Mouse (Mus musculus) lung, postnatal 10 days (tissue): ENCODE measurements around the gene Zfp428.

Experiments
- DNase-seq: peaks from one replicate; pipeline ENCODE4 v3.0.0; 2021

Gene Zfp428

DNA sequence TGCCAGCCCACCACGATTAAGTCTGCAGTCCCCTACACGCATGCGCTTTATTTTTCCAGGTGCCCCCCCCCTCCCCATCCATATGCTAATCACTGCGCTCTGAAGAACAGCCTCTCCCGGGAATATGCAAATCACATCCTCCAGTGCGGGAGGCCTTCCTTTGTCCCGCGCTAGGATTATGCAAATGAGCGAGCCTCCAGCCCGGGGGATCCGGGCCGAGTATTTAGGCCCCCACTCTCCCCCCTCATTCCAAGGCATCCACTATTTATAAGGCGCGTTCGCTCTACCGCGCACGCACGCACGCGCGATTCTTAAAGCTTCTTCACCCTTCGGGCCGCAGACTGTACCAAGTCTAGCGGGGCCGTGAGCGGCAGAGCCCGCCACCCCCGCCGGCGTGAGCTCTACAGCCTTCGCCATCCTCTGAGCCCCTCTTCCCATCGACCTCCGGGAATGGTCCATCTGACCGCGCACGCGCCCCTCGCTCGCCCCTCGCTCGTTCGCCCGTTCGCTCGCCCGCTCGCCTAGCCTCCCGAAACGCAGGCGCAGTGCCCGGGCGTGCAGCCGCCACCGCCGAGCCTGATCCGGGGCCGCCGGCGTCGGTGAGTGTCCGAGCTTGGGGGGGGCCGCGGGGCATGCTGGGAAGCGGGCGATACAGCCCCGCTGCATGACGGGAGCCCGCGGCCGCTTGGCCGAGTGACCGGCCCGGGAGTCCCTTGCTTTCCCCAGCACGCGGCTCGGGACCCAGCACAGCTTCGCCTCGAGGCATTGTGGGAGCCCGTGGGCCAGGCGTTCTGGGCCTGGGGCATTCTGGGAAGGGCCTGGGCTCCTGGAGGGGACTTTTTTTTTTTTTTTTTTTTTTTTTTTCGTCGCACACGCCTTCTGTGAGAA is at the start of gene Zfp428:
Gene Zfp428, plus strand, starts transcription at position 169 of the 888 bp plus-strand sequence.
- peak; percentile 92 for DNase-seq

DNA sequence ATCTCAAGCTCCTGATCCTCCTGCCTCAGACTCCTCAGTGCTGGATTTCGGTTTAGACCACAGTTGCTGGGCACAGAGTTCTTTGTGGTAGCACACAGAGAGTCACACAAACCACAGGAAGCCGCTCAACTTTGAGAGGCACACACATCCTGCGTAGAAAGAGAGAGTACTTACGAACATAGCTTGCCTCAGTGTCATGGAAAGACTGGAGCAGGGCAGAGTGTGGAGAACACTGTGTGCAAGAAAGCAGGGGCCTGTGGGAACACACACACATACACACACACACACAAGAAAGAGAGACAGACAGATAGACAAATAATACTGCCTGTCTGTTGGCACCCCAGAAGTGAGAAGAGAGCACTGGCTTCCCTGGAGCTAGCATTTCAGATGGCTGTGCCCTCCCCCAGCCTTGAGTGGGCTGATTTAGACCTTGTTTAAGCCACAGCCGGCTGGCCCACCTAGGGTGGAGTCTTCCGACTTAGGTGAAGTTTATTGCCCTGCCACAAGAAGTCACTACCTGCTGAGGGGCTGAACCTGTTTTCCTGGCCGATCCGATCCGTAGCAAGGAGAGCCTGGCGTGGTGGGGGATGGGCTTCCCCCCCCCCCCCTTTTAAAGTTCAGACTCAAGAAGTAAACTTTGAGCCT is 49.0 kb upstream of the Zfp428 start:
- no peak for DNase-seq

- no peak for DNase-seq
Measured at GRCm38 (mm10) chr7:24459440-24459839, 47.4 kb upstream of the Zfp428 start.

GRCm38 (mm10) chr7:24459843-24460242 is 47.0 kb upstream of the Zfp428 start:
- DNase-seq = peak; percentile 73

DNA sequence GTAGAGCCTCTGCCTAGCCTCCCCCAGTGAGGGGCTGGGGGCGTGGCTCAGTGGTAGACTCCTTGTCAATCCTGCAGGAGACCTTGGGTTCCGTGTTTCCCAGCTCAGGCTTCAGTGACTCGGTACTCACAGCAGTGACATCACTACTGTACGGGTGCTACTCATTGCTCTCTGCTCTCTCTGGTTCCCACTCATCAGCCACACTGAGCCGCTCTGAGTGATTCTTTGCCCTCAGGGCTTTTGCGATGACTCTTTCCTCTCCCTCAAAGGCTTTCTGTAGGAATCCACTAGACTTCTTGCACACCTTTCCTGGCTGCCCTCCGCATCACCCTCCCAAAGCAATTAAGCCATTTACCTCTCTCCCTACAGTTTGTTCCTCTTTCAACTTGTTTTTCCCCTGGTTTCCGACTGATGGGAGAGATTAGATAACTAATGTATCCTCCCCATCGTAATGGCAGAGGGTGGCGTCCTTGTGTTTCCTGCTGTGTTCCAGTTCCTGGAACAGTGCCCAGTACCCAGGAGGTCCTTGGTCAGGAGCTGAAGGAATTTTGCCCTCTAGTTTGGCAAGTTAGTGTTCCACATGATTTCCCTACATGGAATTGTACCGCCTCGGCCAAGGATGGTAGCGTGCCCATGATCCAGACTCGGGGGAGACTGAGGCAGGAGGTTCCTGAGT is 45.3 kb upstream of the Zfp428 start:
- peak; percentile 79 for DNase-seq

DNA sequence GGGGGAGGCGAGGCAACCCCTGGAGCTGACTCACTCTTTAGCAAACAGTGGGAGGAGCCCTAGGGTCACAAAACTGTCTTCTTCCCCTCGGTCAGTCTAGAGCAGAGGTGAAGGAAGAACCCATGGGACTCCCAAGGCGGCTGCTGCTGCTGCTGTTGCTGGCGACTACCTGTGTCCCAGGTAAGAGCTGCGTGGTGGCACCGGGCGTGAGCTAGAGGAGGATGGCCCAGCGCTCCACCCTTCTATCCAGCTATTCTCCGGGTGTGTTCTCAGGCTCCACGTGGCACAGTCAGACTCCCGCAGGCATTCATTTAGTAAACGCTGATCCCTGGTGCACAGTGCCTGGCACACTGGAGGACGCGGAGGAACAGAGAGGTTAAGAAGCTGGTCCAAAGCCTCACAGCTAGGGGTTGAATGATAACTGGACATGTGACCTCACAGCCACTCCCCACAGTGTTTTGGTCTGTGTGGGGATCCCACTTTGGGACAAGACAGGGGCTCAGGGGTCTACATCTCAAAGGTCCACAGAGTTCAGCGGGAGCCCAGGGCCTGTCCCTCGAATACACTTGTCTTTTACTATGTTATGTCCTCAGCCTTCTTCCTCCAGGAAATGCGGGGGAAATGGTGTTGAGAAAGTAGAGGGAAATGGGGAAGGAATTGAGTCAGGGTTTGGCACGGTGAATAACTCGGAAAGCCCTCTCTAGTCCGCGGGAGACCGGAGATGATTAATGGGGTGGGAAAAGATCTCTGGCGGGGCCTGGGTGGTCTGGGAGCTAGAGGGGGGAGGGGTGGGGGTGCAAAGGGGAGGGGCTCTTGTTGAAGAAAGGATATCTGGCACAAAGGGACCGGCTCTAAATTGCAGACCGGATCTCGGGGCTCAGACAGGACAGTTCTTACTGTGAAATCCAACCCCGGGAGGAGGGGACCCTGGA is 44.2 kb upstream of the Zfp428 start, which contains the start of gene Plaur:
Gene Plaur, plus strand, starts transcription at position 97 of the 932 bp plus-strand sequence.
- DNase-seq = peak; percentile 82

DNA sequence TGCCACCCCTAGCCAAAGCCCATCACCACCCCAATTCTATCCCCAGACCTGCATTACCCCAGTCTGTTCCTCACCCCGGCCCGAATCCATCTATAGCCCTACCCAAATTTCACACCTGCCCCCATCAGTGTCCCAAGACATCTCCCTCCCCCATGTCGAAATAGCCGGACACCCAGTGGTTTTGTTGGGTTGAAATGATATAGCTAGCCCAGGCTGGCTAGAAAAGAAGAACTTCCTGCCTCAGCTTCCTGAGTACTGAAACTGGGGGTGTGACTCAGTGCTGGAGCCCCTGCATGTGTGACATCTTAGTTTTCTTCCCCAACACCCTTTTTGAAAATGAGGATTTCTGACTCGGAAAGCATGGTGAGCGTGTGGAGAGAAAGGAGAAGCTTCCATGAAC is 40.0 kb upstream of the Zfp428 start:
- no peak for DNase-seq

DNA sequence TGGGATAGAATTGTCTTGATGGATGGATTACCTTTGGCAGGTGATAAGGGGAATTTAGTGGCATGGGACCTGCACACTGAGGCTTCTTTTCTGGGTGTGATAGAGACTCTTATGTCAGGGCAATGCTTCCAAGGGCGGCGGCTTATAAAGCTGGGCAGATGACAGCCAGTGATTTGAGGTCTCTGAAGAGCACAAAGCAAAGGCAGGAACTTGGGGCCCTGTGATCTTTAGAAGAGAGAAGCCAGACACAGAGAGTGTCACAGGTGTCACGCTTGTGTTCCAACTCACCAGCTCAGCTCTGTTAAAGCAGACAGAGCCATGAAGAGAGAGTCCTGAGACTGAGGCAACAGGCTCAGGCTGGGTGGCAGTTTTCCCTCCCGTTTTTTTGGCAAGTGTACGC is 38.9 kb upstream of the Zfp428 start:
- DNase-seq = no peak

DNA sequence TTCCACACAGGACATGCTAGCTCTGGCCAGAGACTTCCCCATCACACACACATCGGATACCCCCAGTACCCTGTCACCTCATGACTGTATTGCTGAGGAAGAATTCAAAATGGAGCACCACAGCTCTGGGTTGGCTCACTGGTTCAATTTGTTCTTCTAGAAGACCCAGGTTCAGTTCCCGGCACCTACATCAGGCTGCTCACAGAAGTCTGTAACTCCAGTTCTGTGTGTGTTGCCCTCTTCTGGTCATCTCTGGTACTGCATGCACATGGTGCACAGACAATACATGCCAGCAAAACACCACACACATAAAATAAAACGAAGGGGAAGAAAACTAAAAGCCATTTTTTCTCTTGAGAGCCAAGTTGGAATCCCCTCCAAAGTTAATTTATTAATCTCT is 37.7 kb upstream of the Zfp428 start:
- DNase-seq = peak; percentile 38

- DNase-seq = no peak
Measured at GRCm38 (mm10) chr7:24470356-24470755, 36.5 kb upstream of the Zfp428 start.

DNA sequence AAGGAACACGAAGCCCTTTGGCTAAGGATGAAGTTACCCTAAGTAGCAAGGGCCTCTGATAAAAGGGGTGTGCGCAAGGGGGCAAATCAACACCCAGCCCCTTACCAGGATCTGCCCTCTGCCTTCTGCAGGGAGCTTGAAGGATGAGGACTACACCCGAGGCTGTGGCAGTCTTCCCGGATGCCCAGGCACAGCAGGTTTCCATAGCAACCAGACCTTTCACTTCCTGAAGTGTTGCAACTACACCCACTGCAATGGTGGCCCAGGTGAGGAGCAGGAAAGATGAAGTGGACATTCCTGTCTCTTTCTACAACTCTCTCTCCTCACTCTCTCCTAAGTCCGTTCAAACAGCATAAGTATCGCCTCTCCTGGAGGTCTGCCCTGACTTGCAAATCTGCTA is 34.4 kb upstream of the Zfp428 start:
- no peak for DNase-seq

GRCm38 (mm10) chr7:24472937-24473336 is 33.9 kb upstream of the Zfp428 start:
- no peak for DNase-seq

- DNase-seq = peak; percentile 77
Measured at GRCm38 (mm10) chr7:24473913-24474529, 32.8 kb upstream of the Zfp428 start.

GRCm38 (mm10) chr7:24474811-24475506 is 31.8 kb upstream of the Zfp428 start:
- DNase-seq = peak; percentile 44

GRCm38 (mm10) chr7:24476338-24476737 is 30.5 kb upstream of the Zfp428 start:
- DNase-seq = no peak

- DNase-seq = no peak
Measured at GRCm38 (mm10) chr7:24476856-24477255, 29.9 kb upstream of the Zfp428 start.

- DNase-seq = no peak
Measured at GRCm38 (mm10) chr7:24478911-24479310, 27.9 kb upstream of the Zfp428 start.

DNA sequence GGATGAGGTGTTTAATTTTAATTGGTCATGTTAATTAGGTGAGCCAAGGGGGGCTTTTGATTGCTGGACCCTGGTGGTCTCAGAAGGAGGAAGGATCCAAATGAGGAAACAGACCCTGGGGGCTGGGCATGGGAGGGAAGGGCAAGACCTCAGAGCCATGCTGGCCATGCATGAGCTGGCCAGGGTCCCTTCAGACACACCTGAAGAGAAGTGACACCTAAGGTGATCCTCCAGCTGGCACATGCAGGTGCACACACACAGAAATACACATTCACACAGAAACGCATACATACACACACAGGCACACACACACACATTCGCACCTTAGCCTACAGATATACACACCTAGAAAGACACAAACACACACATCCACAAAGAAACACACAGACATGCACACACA is 27.1 kb upstream of the Zfp428 start:
- no peak for DNase-seq

GRCm38 (mm10) chr7:24480121-24480941 is 26.5 kb upstream of the Zfp428 start:
- DNase-seq = no peak

- no peak for DNase-seq
Measured at GRCm38 (mm10) chr7:24480986-24481473, 25.8 kb upstream of the Zfp428 start.
